Mouse (Mus musculus): ENCODE results near the gene Neurl4.

GRCm38 (mm10) chr11:69948763-69949150 is 47.9 kb downstream of the Neurl4 start:
- TF ChIP-seq TCF3 (IDR thresholded peaks at IDR 0.05; ENCODE audit: insufficient read length, low read depth), result peak; percentile 53
- TF ChIP-seq TCF12 (IDR thresholded peaks at IDR 0.05; ENCODE audit: insufficient read depth, poor library complexity, severe bottlenecking), result no peak
- peak; percentile 13 for TF ChIP-seq POLR2A (IDR thresholded peaks at IDR 0.05; ENCODE audit: insufficient read length, low read depth)
- TF ChIP-seq SRF (IDR thresholded peaks at IDR 0.05; ENCODE audit: control insufficient read depth, insufficient read length, low read depth), result no peak
- TF ChIP-seq REST (IDR thresholded peaks at IDR 0.05; ENCODE audit: insufficient read depth, insufficient read length), result no peak
- TF ChIP-seq CEBPB (IDR thresholded peaks at IDR 0.05; ENCODE audit: insufficient read depth, poor library complexity, severe bottlenecking), result no peak
- no peak for TF ChIP-seq MAX (IDR thresholded peaks at IDR 0.05; ENCODE audit: low read depth)
- no peak for TF ChIP-seq E2F4 (IDR thresholded peaks at IDR 0.05; ENCODE audit: insufficient read depth)
- TF ChIP-seq MYOD1 (IDR thresholded peaks at IDR 0.05; ENCODE audit: control insufficient read depth in 1 of 3, insufficient read length in 2 of 3, low read depth in 2 of 3), result peak; percentile 83 to 98 (median 98)
- TF ChIP-seq USF1 (IDR thresholded peaks at IDR 0.05; ENCODE audit: low read depth), result no peak
- no peak for TF ChIP-seq POLR2AphosphoS2 (IDR thresholded peaks at IDR 0.05; ENCODE audit: insufficient read length, low read depth)
- TF ChIP-seq MYOG (IDR thresholded peaks at IDR 0.05; ENCODE audit: control insufficient read depth in 1 of 3, insufficient read depth in 1 of 3, insufficient read length in 2 of 3, low read depth in 2 of 3), result peak; percentile 28 to 90 (median 40)

Measured in myocyte (in vitro differentiated cells).